Mouse (Mus musculus) heart, adult 2 months (tissue): ENCODE data around the gene Napsa.

ENCODE experiments used
- CTCF ChIP-seq: fragments of 200-600 bp; IDR thresholded peaks from 2 replicates; pipeline ENCODE4 v1.8.1; 2022; ENCODE audit warnings: antibody characterized with exemption, mild to moderate bottlenecking, moderate library complexity
- POLR2A ChIP-seq: fragments of 200-500 bp; IDR thresholded peaks from 2 replicates; pipeline ENCODE4 v1.6.1; 2011; ENCODE audit warnings: mild to moderate bottlenecking, low read depth, low read length, control low read depth; ENCODE audit not compliant: insufficient read depth

DNA sequence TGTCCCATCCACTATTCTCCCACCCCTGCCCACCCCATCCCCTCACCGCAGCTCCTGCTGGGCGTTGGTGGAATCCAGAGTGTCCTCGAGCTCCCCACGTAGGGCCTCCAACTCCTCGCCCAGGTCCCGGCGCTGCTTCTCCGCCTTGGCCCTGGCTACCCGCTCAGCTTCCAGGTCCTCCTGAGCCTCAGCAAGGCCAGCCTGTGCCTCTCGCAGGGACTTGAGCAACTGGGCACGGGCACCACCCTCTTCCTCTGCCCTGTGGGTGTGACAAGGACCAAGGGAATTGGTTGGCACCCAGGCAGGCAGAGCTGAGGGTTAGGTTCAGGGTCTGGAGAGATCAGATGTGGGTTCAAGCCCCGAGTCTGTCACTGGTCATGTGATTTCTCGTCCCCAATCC is 54.8 kb downstream of the Napsa start:
- TF ChIP-seq POLR2A (no peak), CTCF (no peak)
